Mouse (Mus musculus) neural tube, embryonic 11.5 days (tissue): ENCODE data around the gene Clec11a. TPM values are rescaled to one million over a fixed set of nuclear protein-coding genes. Genes with fewer than 3 reads are reported as not detected.
A peak's percentile ranks its signal among the peaks of the same experiment; 100 is the strongest.

ENCODE experiments used
- ATAC-seq: fragments of 200-750 bp; cut with Nextera tagmentation; 2 replicates; pipeline ENCODE4 v1.8.0; 2017; ENCODE audit warnings: moderate number of reproducible peaks, mild to moderate bottlenecking, moderate TSS enrichment, moderate library complexity; ENCODE audit not compliant: insufficient read depth, low FRiP score, low TSS enrichment
- DNase-seq: peaks from one replicate; pipeline ENCODE4 v3.0.0-alpha.2; 2015; ENCODE audit warnings: low spot score
- H3K27ac ChIP-seq: fragments of 300-500 bp; sonication (generic); 2 replicates; pipeline ENCODE4 v1.5.1; 2014; ENCODE audit warnings: low read depth, mild to moderate bottlenecking, low read length
- H3K27me3 ChIP-seq: fragments of 300-500 bp; sonication (generic); 2 replicates; pipeline ENCODE4 v1.6.1; 2014; ENCODE audit warnings: mild to moderate bottlenecking, low read length, mixed read lengths; ENCODE audit not compliant: control insufficient read depth, insufficient read depth
- H3K36me3 ChIP-seq: fragments of 300-500 bp; sonication (generic); 2 replicates; pipeline ENCODE4 v1.6.1; 2014; ENCODE audit warnings: mild to moderate bottlenecking, low read length, moderate library complexity, mixed read lengths; ENCODE audit not compliant: control insufficient read depth, insufficient read depth
- H3K4me1 ChIP-seq: fragments of 300-500 bp; sonication (generic); 2 replicates; pipeline ENCODE4 v1.6.1; 2014; ENCODE audit warnings: low read length, mixed read lengths; ENCODE audit not compliant: control insufficient read depth, insufficient read depth
- H3K4me2 ChIP-seq: fragments of 300-500 bp; sonication (generic); 2 replicates; pipeline ENCODE4 v1.6.1; 2014; ENCODE audit warnings: low read depth, mild to moderate bottlenecking, moderate library complexity
- H3K4me3 ChIP-seq: fragments of 300-500 bp; sonication (generic); 2 replicates; pipeline ENCODE4 v1.5.1; 2014; ENCODE audit warnings: low read depth, low read length
- H3K9ac ChIP-seq: fragments of 300-500 bp; sonication (generic); 2 replicates; pipeline ENCODE4 v1.6.1; 2014; ENCODE audit warnings: mild to moderate bottlenecking, low read length
- H3K9me3 ChIP-seq: fragments of 300-500 bp; sonication (generic); 2 replicates; pipeline ENCODE4 v1.6.1; 2016; ENCODE audit warnings: low read length; ENCODE audit not compliant: control insufficient read depth
- WGBS: fragments of 180-500 bp; shearing (Covaris S2); extraction: QIAGEN DNeasy Blood & Tissue Kit; methylation state at CpG from one replicate; pipeline ENCODE4 v1.1.7; 2014; 5-methylcytosine and 5-hydroxymethylcytosine counted together
- polyA plus RNA-seq: library from polyadenylated mRNA; unstranded; fragments of >200 nt; fragmentation: Nextera tagmentation; extraction: Ambion mirVana; gene quantifications from 2 replicates; pipeline ENCODE4 v1.2.1, GENCODE M21; 2014

Clec11a gene
- polyA plus RNA-seq, 1 experiment from 2014 or later, result 2.4 TPM

DNA sequence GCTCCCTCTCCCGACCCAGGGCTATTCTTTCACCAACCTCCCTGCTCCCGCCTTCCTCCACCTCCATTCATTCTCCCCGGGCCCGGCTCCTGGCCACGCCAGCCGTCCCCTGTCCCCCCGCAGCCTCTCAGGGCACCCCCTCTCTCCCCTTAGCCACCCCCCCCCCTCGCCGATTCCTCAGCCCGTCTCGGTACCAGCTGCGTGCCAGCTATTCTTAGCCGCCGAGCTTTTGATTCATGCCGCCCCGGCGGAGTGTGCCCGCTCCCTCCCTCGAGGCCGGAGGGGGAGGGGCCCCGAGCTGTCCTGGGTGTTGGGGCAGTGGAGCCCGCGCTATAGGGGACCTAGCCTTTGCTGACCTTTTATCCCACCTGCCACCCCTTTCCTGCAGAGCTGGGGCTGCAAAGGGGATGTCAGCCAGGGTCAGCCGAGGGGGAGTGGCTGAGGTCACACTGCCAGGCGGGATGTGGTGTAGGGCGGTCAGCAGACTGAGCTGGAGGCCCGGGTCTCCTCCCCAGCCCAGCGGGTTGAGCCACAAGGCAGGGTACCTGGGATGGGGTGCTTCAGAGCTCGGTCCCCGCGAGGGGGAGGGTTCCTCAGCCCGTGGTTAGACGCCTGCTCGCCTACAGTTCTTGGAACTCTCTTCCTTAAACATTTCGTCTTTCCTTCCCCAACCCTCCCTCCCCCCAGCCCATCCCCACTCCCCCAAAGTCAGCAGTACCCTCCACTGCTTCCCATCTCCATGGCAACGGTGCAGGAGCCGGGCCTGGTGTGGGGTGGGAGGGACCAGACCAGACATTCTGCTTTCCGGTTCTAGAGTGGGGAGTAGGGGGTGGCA, 4.4 kb upstream of the Clec11a start:
- H3K9ac ChIP-seq, result peak overlapping the region; percentile 40
- H3K27me3 ChIP-seq, result 0 out of 2 replicates have a peak, but pooled peaks cover 7% of the 10 kb centered on the region
- DNase-seq (peak; percentile 56), ATAC-seq (peak; percentile 49)
- peak overlapping the region; percentile 30; the same call in 1 of the 2 replicates for H3K27ac ChIP-seq
- H3K4me1 ChIP-seq, result peaks cover 12% of the 10 kb centered on the region
- H3K9me3 ChIP-seq, result no peaks in the 10 kb centered on the region
- H3K4me2 ChIP-seq, result peak overlapping the region; percentile 96
- WGBS, result under 1% methylated on average over 34 of the region's 38 CpGs
- H3K36me3 ChIP-seq, result no peaks in the 10 kb centered on the region
- peak overlapping the region; percentile 48 for H3K4me3 ChIP-seq

DNA sequence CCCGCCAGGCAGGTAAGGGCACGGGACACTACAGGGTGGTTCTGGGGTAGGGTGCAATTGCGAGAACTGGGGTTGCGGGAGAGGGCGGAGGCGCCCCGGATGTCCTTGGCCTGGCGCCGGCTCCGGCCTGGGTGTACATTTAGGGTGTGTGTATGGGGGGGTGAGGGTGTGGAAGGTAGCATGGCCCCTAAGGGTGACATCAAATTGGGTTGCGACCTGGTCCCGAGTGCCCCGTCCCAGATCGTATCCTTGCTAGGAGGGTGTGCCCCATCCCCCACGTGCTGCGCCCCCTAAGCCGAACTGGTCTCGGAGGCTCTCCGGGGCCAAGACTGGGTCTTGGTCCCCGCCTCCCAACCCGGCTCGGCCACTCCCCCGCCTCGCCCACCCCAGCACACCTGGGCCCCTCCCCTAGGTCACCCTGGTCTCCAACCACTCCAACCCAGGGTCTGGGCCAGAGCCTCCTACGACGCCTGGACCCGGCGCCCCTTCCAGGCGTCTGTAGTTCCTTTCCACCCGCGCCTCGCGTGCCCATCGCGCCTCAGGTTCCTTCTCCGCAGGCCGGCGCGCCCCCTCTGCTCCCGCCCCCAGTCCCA, 3.7 kb upstream of the Clec11a start:
- Histone ChIP-seq H3K9me3 (no peaks in the 10 kb centered on the region), H3K4me3 (peak overlapping the region; percentile 48), H3K4me2 (peak overlapping the region; percentile 96), H3K27me3 (0 out of 2 replicates have a peak, but pooled peaks cover 7% of the 10 kb centered on the region), H3K36me3 (no peaks in the 10 kb centered on the region), H3K9ac (peak overlapping the region; percentile 40), H3K4me1 (peaks cover 15% of the 10 kb centered on the region), H3K27ac (0 out of 2 replicates have a peak overlapping the region, but pooled peaks have one; percentile 1)
- peak; percentile 42 for DNase-seq
- WGBS, result under 1% methylated on average over 26 of the region's 40 CpGs
- ATAC-seq, result peak; percentile 11; the same call in 1 of the 2 replicates

DNA sequence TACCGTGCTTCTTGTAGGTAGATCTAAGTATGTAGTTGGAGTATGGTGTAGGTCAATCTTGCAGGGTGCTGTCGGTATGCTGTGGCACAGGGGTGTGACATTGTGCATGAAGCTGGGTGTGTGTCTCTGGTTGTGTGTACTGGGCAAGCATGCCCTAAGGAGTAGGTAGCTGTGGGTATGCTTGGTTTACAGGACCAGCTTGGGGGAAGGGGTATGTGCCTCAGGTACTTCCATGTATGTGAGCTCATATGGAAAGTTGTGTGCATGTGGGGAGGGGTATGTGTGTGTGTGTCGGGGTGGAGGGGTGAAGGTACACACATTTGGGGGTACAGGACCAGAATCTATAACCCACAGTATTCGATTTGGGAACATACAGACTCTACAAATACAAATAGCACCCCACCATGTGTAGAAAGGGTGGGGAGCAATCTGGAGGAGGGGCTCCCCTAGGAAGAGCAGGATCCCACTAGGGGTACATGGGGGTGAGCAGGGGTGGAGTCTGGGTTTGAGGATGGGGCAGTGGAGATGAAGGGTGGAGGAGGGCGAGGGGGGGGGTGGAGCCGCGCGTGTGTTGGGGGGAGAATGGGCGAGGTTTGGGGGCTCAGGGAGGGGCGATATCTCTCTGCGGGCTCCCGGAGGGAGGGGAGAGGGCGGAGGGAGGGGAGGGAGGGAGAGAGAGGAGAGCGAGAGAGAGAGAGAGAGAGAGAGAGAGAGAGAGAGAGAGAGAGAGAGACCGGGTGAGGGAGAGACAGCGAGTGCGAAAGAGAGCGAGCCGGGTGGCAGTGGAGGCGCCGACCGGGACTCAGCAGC, 3.0 kb upstream of the Clec11a start, which contains the start of gene Shank1:
Gene Shank1 (plus strand): TSS at position 779 of the 810 bp plus-strand sequence.
- Histone ChIP-seq H3K36me3 (no peaks in the 10 kb centered on the region), H3K9ac (peak within 1 kb of the TSS; percentile 40), H3K27ac (0 out of 2 replicates have a peak within 1 kb of the TSS, but pooled peaks have one; percentile 1), H3K4me3 (peak within 1 kb of the TSS; percentile 48), H3K4me1 (peaks cover 15% of the 10 kb centered on the region), H3K9me3 (no peaks in the 10 kb centered on the region), H3K4me2 (peak within 1 kb of the TSS; percentile 96), H3K27me3 (0 out of 2 replicates have a peak, but pooled peaks cover 7% of the 10 kb centered on the region)
- no peak for DNase-seq
- no peak for ATAC-seq
- WGBS, result 17% methylated on average over 14 of the region's 22 CpGs

DNA sequence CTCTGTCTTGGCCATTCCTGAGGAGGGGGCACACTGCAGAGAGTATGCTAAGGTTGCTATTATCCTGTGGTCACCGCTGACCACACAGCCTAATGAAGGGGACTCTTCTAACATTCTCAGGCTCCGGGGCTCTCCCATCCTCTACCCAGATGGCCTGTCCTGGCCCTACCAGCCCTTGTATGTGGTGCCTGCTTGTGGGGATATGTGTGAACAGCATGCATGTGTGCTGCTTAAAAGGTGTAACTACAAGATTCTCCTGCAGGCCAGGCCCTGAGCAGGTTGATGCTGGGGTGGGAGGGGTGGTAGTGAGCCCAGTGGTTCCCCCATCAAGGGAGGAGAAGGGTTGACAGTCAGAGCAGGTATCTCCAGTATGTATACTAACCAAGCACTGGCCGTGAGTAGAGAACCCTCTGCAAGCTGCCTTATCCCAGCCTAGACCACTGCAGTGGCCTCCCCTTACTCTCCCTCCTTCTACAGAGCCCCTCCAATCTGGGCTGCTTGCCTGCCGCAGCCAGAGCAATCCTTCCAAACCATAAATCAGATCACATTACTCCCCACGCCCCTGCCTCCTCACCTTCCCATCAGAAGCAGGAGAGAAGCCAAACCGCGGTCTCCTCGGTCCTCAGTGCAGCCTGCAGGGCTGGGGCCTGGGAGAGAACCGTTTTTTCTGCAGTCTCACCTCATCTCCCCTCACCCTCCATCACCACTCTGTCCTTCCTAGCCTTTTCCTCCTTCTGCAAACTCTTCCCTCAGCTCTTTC, 739 bp upstream of the Clec11a start:
- Histone ChIP-seq H3K27ac (no peak overlapping the region), H3K9ac (peak overlapping the region; percentile 1), H3K4me1 (peaks cover 21% of the 10 kb centered on the region), H3K9me3 (no peaks in the 10 kb centered on the region), H3K36me3 (no peaks in the 10 kb centered on the region), H3K27me3 (0 out of 2 replicates have a peak, but pooled peaks cover 7% of the 10 kb centered on the region), H3K4me2 (no peak overlapping the region), H3K4me3 (no peak overlapping the region)
- ATAC-seq (no peak), DNase-seq (no peak)
- WGBS, result 26% methylated on average over 9 of the region's 9 CpGs

DNA sequence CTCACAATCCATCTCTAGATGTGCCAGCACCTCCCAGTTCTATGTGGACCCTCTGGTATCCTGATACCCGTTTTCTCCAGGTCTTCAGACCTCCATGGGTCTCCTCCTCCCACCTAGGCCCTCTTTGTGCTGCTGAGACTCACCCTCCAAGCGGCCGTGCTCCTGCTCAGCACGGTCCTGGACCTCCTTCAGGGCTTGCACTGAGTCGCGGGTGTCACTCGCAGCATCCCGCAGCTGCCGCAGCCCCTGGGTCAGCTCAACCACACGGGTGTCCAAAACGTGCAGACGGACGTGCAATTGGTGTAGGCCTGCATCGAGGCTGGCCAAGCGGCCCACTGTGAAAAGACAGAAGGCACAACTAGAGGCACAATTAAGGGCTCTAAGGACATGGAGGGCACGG, 1.0 kb downstream of the Clec11a start:
- 0 out of 2 replicates have a peak, but pooled peaks cover 7% of the 10 kb centered on the region for H3K27me3 ChIP-seq
- no peaks in the 10 kb centered on the region for H3K36me3 ChIP-seq
- no peak for DNase-seq
- 0 out of 2 replicates have a peak overlapping the region, but pooled peaks have one; percentile 10 for H3K9ac ChIP-seq
- peak overlapping the region; percentile 54 for H3K4me2 ChIP-seq
- 0 out of 2 replicates have a peak overlapping the region, but pooled peaks have one; percentile 17 for H3K27ac ChIP-seq
- peaks cover 13% of the 10 kb centered on the region for H3K4me1 ChIP-seq
- no peaks in the 10 kb centered on the region for H3K9me3 ChIP-seq
- H3K4me3 ChIP-seq, result no peak overlapping the region
- ATAC-seq, result no peak; the same call in 1 of the 2 replicates
- 9% methylated on average over 16 of the region's 16 CpGs for WGBS

DNA sequence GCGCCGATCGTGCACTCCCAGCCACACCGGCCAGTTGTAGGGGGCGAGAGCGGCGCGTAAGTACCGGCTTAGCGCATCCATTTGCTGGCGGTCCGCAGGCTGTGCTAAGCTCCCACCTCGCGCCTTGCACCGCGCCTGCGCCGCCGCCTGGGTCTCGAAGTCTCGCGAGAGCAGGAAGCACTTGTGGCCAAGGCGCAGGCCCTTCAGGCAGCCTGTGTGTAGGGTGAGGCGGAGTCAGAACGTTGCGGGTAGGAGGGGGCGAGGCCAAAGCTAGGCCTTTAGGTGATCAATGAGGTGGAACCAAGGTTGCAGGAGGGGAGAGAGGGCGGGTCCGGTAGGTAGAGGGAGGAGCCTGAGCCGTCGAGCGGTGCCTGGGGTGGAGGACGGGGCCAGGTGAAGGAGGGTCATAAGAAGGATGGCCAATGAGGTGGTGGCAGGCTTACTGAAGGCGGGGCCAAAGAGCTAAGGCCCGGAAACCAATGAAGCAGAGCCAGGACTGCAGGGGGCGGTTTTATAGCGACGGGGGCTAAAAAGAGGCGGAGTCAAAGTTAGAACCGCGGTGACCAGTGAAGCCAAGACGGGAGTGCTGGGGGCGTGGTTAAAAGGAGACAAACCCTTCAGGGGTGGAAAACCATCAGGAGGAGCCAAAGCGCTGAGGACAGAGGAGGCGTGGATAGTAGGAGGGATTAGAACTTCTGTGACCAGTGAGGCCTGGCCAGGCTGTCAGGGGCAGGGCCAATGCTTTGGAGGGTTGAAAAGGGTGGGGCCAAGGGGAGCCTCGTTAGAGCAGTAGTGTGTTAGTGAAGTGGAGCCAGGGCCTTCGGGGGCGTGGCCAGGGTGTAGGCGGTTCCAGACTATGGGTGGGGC, 1.7 kb downstream of the Clec11a start:
- peak overlapping the region; percentile 97 for H3K27ac ChIP-seq
- 0 out of 2 replicates have a peak, but pooled peaks cover 7% of the 10 kb centered on the region for H3K27me3 ChIP-seq
- peak overlapping the region; percentile 99 for H3K9ac ChIP-seq
- H3K4me3 ChIP-seq, result peak overlapping the region; percentile 75
- peak; percentile 92 for ATAC-seq
- H3K36me3 ChIP-seq, result no peaks in the 10 kb centered on the region
- peaks cover 8% of the 10 kb centered on the region for H3K4me1 ChIP-seq
- peak overlapping the region; percentile 54 for H3K4me2 ChIP-seq
- no peaks in the 10 kb centered on the region for H3K9me3 ChIP-seq
- peak; percentile 98 for DNase-seq
- under 1% methylated on average over 49 of the region's 49 CpGs for WGBS

DNA sequence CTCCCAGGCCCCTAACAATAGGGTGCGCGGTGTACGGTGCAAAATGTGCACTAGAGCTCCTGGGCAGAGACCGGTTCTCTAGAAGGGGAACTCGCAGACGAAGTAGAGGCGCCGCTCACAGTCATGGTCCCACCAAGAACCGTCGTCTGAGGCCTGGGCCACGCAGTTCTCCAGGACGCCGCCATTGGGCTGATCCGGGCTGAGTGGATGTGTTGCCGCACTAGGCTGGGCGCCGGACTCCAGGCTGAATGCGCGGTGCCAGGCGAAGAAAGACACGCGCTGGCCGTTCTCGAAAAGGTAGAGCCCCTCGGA, 2.3 kb downstream of the Clec11a start:
- Histone ChIP-seq H3K27me3 (0 out of 2 replicates have a peak, but pooled peaks cover 7% of the 10 kb centered on the region), H3K9ac (peak overlapping the region; percentile 99), H3K27ac (peak overlapping the region; percentile 97), H3K4me3 (peak overlapping the region; percentile 75), H3K4me1 (peaks cover 8% of the 10 kb centered on the region), H3K36me3 (no peaks in the 10 kb centered on the region), H3K9me3 (no peaks in the 10 kb centered on the region), H3K4me2 (peak overlapping the region; percentile 54)
- DNase-seq (no peak), ATAC-seq (peak; percentile 21)
- WGBS, result under 1% methylated on average over 25 of the region's 25 CpGs
